Mouse (Mus musculus): Measurements from ENCODE around the gene Ttc38. TPM values are rescaled to one million over a fixed set of nuclear protein-coding genes. Genes with fewer than 3 reads are reported as not detected.

Ttc38 gene
- polyA plus RNA-seq, 1 experiment from 2014 or later = 8.5 TPM

DNA sequence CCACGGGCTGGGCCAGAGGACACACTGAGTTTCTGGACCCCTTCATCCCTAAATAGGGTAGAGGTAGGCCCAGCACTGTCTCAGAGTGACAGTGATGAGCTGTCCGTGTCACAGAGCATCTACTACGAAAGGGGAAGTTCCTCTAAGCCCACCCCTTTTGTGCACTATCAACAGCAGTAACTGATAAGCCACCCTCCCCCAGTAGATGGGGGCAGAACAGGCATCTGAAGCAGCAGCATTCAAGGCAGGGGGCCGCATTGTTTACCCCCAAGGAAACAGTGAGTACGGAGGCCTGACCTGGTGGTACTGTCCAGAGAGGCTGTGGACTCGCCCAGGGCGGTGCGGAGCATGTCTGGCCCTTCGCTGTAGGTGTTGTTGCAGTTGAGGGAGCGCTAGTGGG, 70.4 kb downstream of the Ttc38 start:
- no peak overlapping the region for H3K4me3 ChIP-seq (replicated peaks)
- H3K36me3 ChIP-seq = 0 out of 2 replicates have a peak, but pooled peaks cover 5% of the 10 kb centered on the region
- H3K9me3 ChIP-seq = no peaks in the 10 kb centered on the region
- H3K4me1 ChIP-seq (replicated peaks) = no peaks in the 10 kb centered on the region
- no peaks in the 10 kb centered on the region for H3K27me3 ChIP-seq (replicated peaks)
- no peak overlapping the region for H3K27ac ChIP-seq
- 84% methylated on average over 10 of the region's 10 CpGs for WGBS
- ATAC-seq = no peak
- H3K4me2 ChIP-seq (replicated peaks) = no peak overlapping the region
- H3K9ac ChIP-seq = no peak overlapping the region

DNA sequence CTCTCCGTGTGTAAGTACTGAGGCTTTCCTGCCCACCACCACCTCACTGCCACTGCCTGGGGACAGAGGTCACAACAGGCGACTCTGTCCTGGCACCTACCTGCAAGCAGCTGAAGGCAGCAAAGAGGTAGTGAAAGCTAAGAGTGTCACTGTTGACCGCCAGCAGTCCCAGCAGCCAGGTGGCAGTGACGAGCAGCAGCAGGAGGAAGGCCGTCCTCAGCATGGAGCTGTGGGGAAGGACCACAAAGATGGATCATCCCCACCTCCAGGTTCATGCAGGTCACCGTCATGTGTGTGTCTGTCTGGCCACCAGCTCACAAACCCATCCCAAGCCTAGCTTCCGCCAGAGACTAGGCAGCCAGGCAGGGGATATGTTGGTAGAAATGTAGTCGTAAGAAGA, 71.7 kb downstream of the Ttc38 start:
- WGBS = 61% methylated on average over 8 of the region's 8 CpGs
- H3K27me3 ChIP-seq (replicated peaks) = no peaks in the 10 kb centered on the region

More for the DNA sequence above, 71.7 kb downstream of the Ttc38 start:
- Histone ChIP-seq H3K27ac (no peak overlapping the region), H3K36me3 (no peaks in the 10 kb centered on the region), H3K9me3 (no peaks in the 10 kb centered on the region), H3K4me1 (replicated peaks) (0 out of 2 replicates have a peak, but pooled peaks cover under 1% of the 10 kb centered on the region), H3K9ac (no peak overlapping the region), H3K4me2 (replicated peaks) (no peak overlapping the region), H3K4me3 (replicated peaks) (no peak overlapping the region)
- ATAC-seq = no peak

Other genes with a start within 250 kb of the Ttc38 start
- 1.5 and 1.7 TPM in 2 replicates for gene Wnt7b, start 249.8 kb upstream of the Ttc38 start, polyA plus RNA-seq (2015; fragmentation: Nextera tagmentation; extraction: Ambion mirVana)
- gene Ppara, start 97.3 kb upstream of the Ttc38 start, polyA plus RNA-seq (2015; fragmentation: Nextera tagmentation; extraction: Ambion mirVana) = 18.2 and 19.5 TPM in 2 replicates
- gene Cdpf1, start 20.6 kb upstream of the Ttc38 start, polyA plus RNA-seq (2015; fragmentation: Nextera tagmentation; extraction: Ambion mirVana) = 48.8 and 59.4 TPM in 2 replicates
- 0.20 and 0.24 TPM in 2 replicates for gene Pkdrej, start 10.6 kb upstream of the Ttc38 start, polyA plus RNA-seq (2015; fragmentation: Nextera tagmentation; extraction: Ambion mirVana)
- gene Gtse1, start 27.4 kb downstream of the Ttc38 start, polyA plus RNA-seq (2015; fragmentation: Nextera tagmentation; extraction: Ambion mirVana) = 22.8 and 23.5 TPM in 2 replicates
- gene Trmu, start 47.0 kb downstream of the Ttc38 start, polyA plus RNA-seq (2015; fragmentation: Nextera tagmentation; extraction: Ambion mirVana) = 34.2 and 35.8 TPM in 2 replicates
- 1.1 TPM in 2 replicates for gene Celsr1, start 201.5 kb downstream of the Ttc38 start, polyA plus RNA-seq (2015; fragmentation: Nextera tagmentation; extraction: Ambion mirVana)
- 12.4 and 13.6 TPM in 2 replicates for gene Gramd4, start 225.4 kb downstream of the Ttc38 start, polyA plus RNA-seq (2015; fragmentation: Nextera tagmentation; extraction: Ambion mirVana)